Mouse (Mus musculus) liver, embryonic 14.5 days (tissue): ENCODE data around the gene Tet3.

Experiments
- CTCF ChIP-seq: IDR thresholded peaks from 2 replicates; pipeline ENCODE4 v1.5.1; 2016; ENCODE audit warnings: antibody characterized with exemption, low read depth, control low read depth
- EP300 ChIP-seq: IDR thresholded peaks from 2 replicates; pipeline ENCODE4 v1.6.1; 2016; ENCODE audit warnings: antibody characterized with exemption, low read depth

DNA sequence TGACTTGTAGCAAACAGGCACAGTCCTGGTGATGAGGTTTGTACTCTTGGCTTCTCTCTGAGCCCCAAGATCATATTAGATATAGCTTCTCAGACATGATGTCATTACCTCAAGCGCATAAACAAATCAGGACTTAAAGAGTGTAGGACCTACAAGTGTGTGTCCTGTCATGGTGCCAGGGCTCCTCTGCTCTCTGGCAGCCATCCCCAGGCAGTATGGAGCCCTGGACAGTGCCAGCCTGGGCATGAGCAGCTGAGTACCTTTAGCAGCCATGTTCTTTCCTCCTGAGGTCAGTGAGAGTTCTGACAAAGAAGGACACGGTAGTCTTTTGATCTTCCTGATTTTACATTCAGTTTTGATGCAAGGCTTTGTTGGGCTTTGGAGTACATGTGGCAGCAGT lies 115.9 kb downstream of the Tet3 start:
- TF ChIP-seq EP300 = no peak
- no peak for TF ChIP-seq CTCF
